Mouse (Mus musculus): ENCODE data around the gene P3h1.

P3h1 gene

DNA sequence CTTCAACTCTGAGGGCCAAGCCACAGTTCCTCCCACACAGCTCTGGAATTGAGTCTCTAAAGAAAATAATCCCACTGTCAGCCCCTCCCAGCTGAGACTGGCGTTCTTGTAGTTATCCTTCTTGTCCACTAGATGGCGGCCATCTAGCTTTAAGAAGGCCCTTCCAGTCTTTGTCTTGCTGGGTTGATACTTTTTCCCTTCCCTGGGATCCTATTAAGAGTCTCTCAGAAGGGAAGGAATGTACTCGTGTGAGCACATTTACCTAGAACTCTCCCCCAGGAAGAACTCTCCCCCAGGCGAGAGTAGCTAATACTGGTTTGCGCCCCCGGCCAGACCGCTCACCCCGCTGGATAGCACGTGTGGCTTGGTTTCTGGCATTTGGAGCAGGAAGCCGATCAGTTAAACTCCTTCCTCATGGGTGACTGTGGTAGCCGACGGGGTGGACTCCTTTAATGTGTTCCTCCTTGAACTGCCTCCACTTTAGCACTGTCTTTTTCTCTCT is 6.5 kb downstream of the P3h1 start:
- DNase-seq, result peak; percentile 86

DNA sequence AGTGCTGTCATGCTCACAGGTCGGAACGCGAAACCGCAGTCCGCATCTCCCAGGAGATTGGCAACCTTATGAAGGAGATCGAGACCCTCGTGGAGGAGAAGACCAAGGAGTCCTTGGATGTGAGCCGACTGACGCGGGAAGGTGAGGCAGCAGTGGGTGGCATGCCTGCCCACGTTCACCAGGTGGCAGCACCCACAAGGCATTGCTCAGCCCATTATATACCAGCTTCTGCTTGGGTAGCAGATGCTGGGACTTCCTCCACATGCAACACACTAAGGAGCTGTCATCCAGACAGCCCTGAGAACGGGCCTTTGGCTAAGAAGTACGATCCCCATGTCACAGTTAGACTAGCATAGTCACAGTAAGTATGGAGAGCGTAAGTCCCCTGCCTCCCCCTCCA is 8.9 kb downstream of the P3h1 start:
- no peak for DNase-seq

- DNase-seq, result no peak
Measured at GRCm38 (mm10) chr4:119242571-119242970, 9.9 kb downstream of the P3h1 start.

GRCm38 (mm10) chr4:119244468-119245240 is 11.9 kb downstream of the P3h1 start:
- DNase-seq, result no peak

- DNase-seq, result no peak
Measured at GRCm38 (mm10) chr4:119245556-119245955, 12.8 kb downstream of the P3h1 start.

- no peak for DNase-seq
Measured at GRCm38 (mm10) chr4:119245961-119246360, 13.2 kb downstream of the P3h1 start.

DNA sequence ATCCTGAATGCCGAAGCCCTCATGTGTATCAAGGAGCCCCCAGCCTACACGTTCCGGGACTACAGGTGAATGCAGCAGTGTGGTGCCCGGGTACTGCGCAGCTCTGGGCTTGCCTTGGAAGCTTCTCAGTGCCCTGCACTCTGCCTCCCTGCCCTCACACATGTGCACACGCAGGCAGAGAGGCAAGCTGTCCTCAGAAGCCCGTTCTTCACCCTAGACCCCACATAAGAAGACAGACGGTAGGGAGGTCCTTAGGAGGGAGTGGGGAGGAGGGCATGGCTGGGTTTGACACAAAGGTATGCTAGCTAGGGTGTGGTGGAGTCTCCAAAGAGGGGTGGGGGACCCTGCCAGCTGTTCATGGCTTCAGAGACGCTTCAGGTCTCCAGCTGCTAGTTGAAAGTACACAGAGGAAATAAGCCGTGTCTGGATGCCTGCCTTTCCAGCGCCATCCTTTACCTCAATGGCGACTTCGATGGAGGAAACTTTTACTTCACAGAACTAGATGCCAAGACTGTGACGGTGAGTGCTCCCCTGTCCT is 14.0 kb downstream of the P3h1 start:
- no peak for DNase-seq

DNA sequence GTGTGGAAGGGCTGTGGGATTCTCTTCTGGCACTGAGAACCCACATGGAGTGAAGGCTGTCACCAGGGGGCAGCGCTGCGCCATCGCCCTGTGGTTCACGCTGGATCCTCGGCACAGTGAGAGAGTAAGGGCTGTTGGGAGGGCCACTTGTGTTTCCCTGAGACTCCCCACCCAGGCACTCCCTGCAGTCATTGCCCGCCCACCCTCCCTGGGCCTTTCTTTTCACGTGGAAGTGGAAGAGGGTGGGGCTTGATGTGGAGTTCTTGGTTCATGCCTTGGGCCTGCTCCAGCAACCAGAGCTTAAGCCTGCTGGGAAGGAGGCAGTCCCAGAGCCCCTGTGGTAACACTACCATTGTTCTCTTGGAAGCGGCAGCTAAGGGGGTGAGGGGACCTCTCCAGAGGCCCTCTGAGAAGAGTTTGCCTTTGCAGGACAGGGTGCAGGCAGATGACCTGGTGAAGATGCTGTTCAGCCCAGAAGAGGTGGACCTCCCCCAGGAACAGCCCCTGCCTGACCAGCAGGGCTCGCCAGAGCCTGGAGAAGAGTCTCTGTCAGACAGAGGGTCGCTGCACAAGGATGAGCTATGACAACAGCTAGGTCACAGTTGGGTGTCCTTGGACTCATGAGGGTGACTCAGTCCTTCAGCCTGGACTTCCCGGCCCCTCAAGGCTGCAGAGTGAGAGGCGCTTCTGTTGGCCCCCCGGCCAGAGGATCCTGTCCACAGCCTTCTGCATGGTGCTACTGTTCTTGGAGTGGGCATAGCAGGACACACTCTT is 14.9 kb downstream of the P3h1 start:
- DNase-seq, result peak; percentile 74

GRCm38 (mm10) chr4:119248407-119248965 is 15.8 kb downstream of the P3h1 start:
- DNase-seq, result no peak

GRCm38 (mm10) chr4:119252025-119252808 is 19.5 kb downstream of the P3h1 start:
- DNase-seq, result no peak

DNA sequence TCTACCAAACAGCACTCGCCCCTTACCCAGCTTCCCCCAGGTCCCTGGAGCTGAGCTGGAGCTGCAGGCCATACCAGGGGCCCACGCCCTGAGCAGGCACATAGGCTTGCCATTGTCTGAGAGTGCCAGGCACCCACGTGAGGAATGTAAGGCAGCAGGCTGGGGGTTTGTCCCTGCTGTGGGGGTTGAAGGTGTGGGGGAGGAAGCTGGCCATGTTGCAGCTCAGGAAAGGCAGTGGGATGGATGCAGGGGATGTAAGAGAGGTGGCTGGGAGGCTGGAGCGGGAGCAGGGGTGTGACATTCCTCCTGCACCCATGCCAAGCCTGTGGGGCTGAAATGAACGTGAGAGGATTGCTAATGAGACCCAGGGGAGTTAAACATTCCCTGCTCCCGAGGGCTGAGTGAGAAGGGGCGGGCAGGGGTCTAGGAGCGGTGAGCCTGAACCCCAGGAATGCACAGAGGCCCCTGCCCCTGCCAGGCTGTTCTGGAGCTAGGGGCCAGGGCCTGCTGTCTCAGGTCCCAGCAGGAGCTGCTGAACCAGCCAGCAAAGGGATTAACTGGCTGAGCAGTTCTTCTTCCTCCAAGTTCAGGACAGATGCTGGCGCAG is 21.4 kb downstream of the P3h1 start:
- no peak for DNase-seq

DNA sequence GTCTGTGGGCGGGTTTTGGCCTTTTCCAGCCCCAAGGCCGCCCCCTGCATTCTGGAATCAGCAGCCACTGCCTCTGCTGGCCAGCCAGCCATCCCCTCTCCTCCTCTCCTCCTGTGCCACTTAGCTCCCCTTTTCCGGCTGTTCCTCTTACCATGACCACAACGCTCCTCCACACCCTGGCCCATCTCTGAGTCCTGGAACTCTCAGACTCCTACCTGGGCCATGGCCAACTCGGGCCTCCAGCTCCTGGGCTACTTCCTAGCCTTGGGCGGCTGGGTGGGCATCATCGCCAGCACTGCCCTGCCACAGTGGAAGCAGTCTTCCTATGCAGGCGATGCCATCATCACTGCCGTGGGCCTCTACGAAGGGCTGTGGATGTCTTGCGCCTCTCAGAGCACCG is 22.6 kb downstream of the P3h1 start, which contains the start of gene Cldn19:
Cldn19 (plus strand) TSS at position 64 of the 400 bp plus-strand sequence.
- no peak for DNase-seq

- no peak for DNase-seq
Measured at GRCm38 (mm10) chr4:119257083-119257482, 24.4 kb downstream of the P3h1 start.

DNA sequence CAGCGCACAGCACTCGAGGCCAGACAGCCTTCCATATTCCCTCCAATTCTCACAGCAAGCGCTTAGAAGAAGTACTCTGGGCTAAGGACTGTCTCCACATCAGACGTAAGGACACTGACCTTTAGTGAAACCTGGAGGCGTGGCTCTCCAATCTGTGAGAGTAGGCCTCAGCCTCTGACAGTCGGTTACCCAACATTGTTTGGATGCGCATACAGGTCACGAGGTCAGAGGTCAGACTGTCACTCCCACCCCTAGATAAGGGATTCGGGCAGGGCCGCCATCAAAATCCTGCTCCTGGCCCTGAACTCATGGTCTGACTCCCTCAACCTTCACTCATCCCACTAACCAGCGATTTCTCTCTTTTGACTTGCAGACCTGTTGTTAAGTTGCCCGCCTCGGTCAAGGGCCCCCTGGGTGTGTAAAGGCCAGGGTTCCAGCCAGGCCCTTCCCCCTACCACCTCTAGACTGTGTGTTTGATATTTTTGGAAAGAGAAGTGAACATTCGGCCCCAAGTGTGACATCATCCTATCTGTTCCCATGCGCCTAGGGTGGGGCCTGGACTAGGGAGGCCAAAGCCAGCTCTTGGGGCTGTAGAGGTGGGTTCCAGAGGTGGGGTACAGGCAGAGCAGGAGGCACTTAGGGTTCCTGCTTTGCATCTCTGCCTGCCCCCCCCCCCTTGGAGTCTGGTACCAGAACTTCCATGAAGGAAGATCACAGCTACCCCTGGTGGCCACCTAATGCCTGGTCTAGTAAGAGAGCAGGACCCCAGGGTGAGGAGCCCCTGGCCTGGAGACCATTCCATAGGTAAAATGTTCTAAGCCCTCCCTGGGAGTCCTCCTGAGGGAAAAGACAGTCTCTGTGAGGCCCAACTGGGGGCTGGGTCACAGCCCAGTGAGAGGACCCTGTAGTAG is 26.9 kb downstream of the P3h1 start:
- DNase-seq, result no peak

GRCm38 (mm10) chr4:119261087-119261713 is 28.5 kb downstream of the P3h1 start:
- no peak for DNase-seq

DNA sequence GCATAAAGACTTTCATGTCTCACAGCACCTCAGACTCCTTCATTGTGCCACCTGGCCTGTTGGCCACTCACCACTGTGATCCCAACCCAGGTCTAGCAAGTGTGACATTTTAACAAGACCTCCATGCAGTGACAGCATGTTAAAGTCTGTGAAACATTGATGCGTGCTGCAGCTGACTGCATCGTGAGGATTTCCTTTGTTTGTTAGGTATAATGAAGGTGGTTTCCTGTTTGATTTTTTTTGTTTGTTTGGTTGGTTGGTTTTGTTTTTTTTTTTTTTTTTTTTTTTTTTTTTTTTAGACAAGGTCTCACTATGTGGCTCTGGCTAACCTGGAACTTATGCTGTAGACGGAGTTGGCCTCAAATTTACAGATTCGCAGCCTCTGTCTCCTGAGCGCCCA is 29.8 kb downstream of the P3h1 start:
- DNase-seq, result no peak

DNA sequence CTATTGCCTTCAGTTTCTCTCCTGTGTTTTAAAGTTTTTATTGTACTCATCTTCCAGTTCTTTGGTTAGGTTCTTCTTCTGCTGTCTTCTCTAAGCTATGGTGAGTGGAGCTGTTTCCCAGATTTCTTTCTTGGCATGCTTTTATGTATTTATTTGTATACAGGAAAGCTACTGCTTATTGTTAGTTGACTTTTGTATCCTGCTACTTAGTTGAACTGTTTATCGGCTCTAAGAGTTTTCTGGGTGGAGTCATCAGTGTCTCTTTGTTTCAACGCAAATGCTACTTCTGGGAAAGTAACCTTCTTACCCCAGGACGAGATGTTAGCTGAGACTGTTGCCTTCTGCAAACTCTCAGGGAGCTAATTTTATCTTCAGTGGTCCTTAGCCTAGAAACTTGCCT is 30.7 kb downstream of the P3h1 start:
- DNase-seq, result no peak

- DNase-seq, result no peak
Measured at GRCm38 (mm10) chr4:119266606-119267005, 33.9 kb downstream of the P3h1 start.

GRCm38 (mm10) chr4:119274627-119275026 is 41.9 kb downstream of the P3h1 start:
- DNase-seq, result no peak

DNA sequence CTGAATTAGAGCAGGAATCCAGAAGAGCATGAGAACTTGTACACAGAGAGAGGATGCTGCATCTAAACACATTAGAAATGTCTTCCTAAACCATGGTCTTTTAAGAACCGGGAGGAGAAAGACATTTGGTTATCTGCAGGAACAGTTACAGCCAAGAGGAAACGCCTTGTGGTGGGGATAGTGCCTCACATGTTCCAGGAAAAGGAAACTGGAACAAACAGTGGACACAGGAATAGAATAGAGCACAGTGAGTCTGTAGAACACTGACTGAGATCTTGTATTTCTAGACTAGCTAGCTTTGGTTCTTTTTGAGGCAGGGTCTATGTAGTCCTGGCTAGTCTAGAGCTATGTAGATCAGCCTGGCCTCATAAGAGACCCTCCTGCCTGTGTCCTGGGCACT is 42.5 kb downstream of the P3h1 start:
- no peak for DNase-seq

- DNase-seq, result no peak
Measured at GRCm38 (mm10) chr4:119275726-119276125, 43.0 kb downstream of the P3h1 start.
